Mouse (Mus musculus) small intestine, adult 2 months (tissue): ENCODE measurements around the gene Akap5.

Source experiments
- CTCF ChIP-seq: fragments of 200-500 bp; IDR thresholded peaks from 2 replicates; pipeline ENCODE4 v1.5.1; 2012; ENCODE audit warnings: low read depth, mild to moderate bottlenecking, control low read depth, inconsistent platforms, low read length, moderate library complexity, mixed read lengths; ENCODE audit not compliant: insufficient replicate concordance, insufficient read length; ENCODE audit errors: extremely low read depth
- POLR2A ChIP-seq: fragments of 200-500 bp; IDR thresholded peaks from 2 replicates; pipeline ENCODE4 v1.6.1; 2012; ENCODE audit warnings: low read depth, mild to moderate bottlenecking, control low read depth, inconsistent platforms, low read length, moderate library complexity

DNA sequence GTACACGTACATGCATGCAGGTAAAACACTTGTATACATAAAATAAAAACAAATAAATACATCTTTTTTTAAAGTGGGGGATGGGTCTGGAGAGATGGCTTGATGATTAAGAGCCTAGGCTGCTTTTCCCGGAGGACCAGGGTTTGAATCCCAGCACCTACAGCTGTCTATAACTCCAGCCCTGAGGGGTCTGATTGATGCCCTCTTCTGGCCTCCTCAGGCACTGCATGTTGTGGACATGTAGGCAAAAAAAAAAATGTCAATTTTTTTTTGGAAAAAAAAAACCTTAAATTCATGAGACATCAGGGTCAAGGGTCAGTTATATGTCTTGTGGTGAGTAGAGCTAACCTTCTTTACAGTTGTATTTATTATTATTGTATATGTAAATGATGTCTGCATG lies 34.4 kb upstream of the Akap5 start:
- TF ChIP-seq POLR2A (no peak), CTCF (peak; percentile 36; the same call in 1 of the 2 replicates)
